Mouse (Mus musculus) liver, adult 2 months (tissue): Measurements from ENCODE around the gene Erbb3. TPM values are rescaled to one million over a fixed set of nuclear protein-coding genes. Genes with fewer than 3 reads are reported as not detected.
"Not testable (repeated sequence)": the region's sequence is repeated elsewhere in the genome, so short reads cannot be mapped to it uniquely, and the experiment has no call there.

Experiments used
- DNase-seq: peaks from one replicate; pipeline ENCODE4 v3.0.0-alpha.2; 2011; ENCODE audit warnings: low read depth, low spot score; ENCODE audit errors: extremely low read depth
- H3K27ac ChIP-seq: fragments of 200-500 bp; replicated peaks from 2 replicates; pipeline ENCODE4 v1.5.1; 2012; ENCODE audit warnings: low read depth, mild to moderate bottlenecking, control low read depth, inconsistent platforms, low read length; ENCODE audit not compliant: insufficient read depth
- H3K27me3 ChIP-seq: fragments of 200-500 bp; 2 replicates; pipeline ENCODE4 v1.6.1; 2012; ENCODE audit warnings: mild to moderate bottlenecking, moderate library complexity, low read length, inconsistent platforms; ENCODE audit not compliant: control insufficient read depth, insufficient read depth
- H3K36me3 ChIP-seq: fragments of 200-500 bp; 2 replicates; pipeline ENCODE4 v1.6.1; 2012; ENCODE audit warnings: low read length, inconsistent platforms; ENCODE audit not compliant: control insufficient read depth, insufficient read depth
- H3K4me1 ChIP-seq: fragments of 200-500 bp; 2 replicates; pipeline ENCODE4 v1.6.1; 2011; ENCODE audit warnings: low read length; ENCODE audit not compliant: control insufficient read depth, insufficient read depth
- H3K4me3 ChIP-seq: fragments of 200-500 bp; 2 replicates; pipeline ENCODE4 v1.5.1; 2011; ENCODE audit warnings: low read depth, mild to moderate bottlenecking, control low read depth, low read length, moderate library complexity; ENCODE audit not compliant: insufficient read depth
- H3K79me2 ChIP-seq: fragments of 200-500 bp; 2 replicates; pipeline ENCODE4 v1.6.1; 2012; ENCODE audit warnings: inconsistent platforms, mild to moderate bottlenecking, low read length, moderate library complexity; ENCODE audit not compliant: control insufficient read depth, insufficient read depth
- H3K9ac ChIP-seq: fragments of 200-500 bp; 2 replicates; pipeline ENCODE4 v1.6.1; 2012; ENCODE audit warnings: low read depth, mild to moderate bottlenecking, control low read depth, inconsistent platforms, low read length
- CTCF ChIP-seq: fragments of 200-500 bp; IDR thresholded peaks from 2 replicates; pipeline ENCODE4 v1.5.1; 2011; ENCODE audit warnings: low read depth, low read length, control low read depth
- POLR2A ChIP-seq: fragments of 200-500 bp; IDR thresholded peaks from 2 replicates; pipeline ENCODE4 v1.6.1; 2011; ENCODE audit warnings: low read length, control low read depth; ENCODE audit not compliant: insufficient read depth; ENCODE audit errors: extremely low read depth
- WGBS: fragments of 180-500 bp; shearing (Covaris S2); methylation state at CpG from one replicate; pipeline ENCODE4 v1.1.7; 2018; 5-methylcytosine and 5-hydroxymethylcytosine counted together
- polyA plus RNA-seq: library from polyadenylated mRNA; depleted of rRNA; stranded (reverse); fragments of >200 nt; gene quantifications from 2 replicates; pipeline ENCODE4 v1.2.3, GENCODE M21; 2012
- total RNA-seq: library from RNA; depleted of rRNA; stranded (reverse); fragments of >200 nt; gene quantifications from 2 replicates; pipeline ENCODE4 v1.2.3, GENCODE M21; 2014

Erbb3 gene
- total and polyA plus RNA-seq, 2 experiments, result 37.9 to 92.9 TPM

DNA sequence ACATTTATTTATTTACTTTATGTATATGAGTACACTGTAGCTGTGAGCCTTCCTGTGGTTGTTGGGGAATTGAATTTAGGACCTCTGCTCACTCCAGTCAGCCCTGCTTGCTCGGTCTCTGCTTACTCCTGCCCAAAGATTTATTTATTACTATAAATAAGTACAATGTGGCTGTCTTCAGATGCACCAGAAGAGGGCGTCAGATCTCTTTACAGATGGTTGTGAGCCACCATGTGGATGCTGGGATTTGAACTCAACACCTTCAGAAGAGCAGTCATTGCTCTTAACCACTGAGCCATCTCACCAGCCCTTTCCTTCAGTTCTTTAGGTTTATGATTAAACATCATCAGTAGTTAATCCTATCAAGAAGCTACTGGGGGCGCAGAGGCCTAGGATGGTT is 25.5 kb upstream of the Erbb3 start:
- H3K9ac ChIP-seq, result no peak overlapping the region
- no peaks in the 10 kb centered on the region for H3K36me3 ChIP-seq
- 62% methylated on average over 3 of the region's 3 CpGs for WGBS
- no peak overlapping the region for H3K4me3 ChIP-seq
- no peaks in the 10 kb centered on the region for H3K79me2 ChIP-seq
- H3K4me1 ChIP-seq, result 0 out of 2 replicates have a peak, but pooled peaks cover 2% of the 10 kb centered on the region
- no peak for DNase-seq
- H3K27me3 ChIP-seq, result no peaks in the 10 kb centered on the region
- no peak overlapping the region for H3K27ac ChIP-seq
- no peak for TF ChIP-seq POLR2A
- 0 out of 2 replicates have a peak, but pooled peaks have one; percentile 7 for TF ChIP-seq CTCF

DNA sequence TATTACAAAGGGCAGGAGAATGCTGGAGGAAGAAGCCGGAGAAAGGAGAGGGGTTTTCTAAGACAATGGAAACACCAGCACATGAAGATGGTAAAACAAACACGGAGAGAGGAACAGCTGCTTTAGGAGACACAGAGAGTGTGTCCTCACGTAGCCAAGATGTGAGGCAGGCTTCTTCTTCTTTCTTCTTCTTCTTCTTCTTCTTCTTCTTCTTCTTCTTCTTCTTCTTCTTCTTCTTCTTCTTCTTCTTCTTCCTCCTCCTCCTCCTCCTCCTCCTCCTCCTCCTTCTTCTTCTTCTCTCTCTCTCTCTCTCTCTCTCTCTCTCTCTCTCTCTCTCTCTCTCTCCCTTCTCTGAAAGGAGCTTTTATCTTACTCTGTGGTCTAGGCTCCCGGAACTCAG is 24.4 kb upstream of the Erbb3 start:
- 73% methylated on average over 4 of the region's 4 CpGs for WGBS

DNA sequence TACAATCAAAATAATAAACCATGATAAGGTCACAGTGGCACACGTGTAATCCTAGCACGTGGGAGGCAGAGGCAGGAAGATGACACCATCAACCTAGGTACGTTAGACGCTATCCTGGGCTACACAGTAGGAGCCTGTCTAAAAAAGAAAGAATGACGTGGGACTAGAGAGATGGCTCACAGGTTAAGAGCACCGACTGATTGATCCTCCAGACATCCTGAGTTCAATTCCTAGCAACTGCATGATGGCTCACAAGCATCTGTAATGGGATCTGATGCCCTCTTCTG is 23.6 kb upstream of the Erbb3 start:
- Histone ChIP-seq H3K27ac (no peak overlapping the region), H3K9ac (no peak overlapping the region), H3K79me2 (no peaks in the 10 kb centered on the region), H3K27me3 (no peaks in the 10 kb centered on the region), H3K4me3 (no peak overlapping the region), H3K4me1 (0 out of 2 replicates have a peak, but pooled peaks cover 2% of the 10 kb centered on the region), H3K36me3 (no peaks in the 10 kb centered on the region)
- no peak for DNase-seq
- TF ChIP-seq CTCF, result no peak
- TF ChIP-seq POLR2A, result no peak
- 39% methylated on average over 6 of the region's 6 CpGs for WGBS

More for the DNA sequence above, 24.4 kb upstream of the Erbb3 start:
- not testable (repeated sequence) for DNase-seq, H3K27me3 ChIP-seq, H3K36me3 ChIP-seq, H3K79me2 ChIP-seq, H3K4me3 ChIP-seq, H3K9ac ChIP-seq, H3K27ac ChIP-seq, H3K4me1 ChIP-seq

DNA sequence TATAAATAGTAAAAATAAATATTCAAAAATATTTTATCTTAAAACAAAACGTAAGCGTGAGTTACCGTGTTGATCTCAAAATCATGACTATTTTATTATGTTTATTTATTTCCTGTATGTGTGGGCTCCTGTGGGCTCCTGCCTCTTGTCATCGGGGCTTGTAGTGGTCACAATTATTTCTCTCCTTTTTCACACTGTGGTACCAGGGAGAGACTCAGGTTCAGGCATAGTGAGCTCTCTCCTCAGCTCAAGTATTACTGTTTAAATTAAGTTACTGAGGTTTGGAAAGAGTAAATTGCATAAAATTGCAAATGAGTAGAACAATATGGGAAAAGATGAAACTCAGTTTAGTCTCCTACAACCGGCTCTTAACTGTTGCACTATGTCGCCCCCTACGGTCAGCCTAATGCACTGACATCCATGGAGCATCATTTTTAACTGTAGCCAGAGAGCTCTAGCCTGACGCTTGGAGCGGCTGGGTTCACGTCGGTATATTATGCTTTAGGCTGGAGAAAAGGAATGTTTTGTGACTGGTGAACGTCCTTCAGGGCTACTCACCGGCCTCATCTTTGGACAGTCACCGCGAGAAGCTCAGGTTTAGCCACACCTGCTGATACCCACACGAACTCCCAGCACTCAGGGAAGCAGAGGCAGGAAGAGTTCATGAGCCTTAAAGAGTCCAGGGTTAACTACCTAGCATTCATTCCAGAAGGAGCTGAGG is 23.1 kb upstream of the Erbb3 start:
- Histone ChIP-seq H3K27me3 (no peaks in the 10 kb centered on the region), H3K4me1 (0 out of 2 replicates have a peak, but pooled peaks cover 2% of the 10 kb centered on the region), H3K4me3 (no peak overlapping the region), H3K27ac (no peak overlapping the region), H3K79me2 (no peaks in the 10 kb centered on the region), H3K9ac (no peak overlapping the region), H3K36me3 (no peaks in the 10 kb centered on the region)
- peak; percentile 67 for DNase-seq
- WGBS, result 12% methylated on average over 16 of the region's 16 CpGs
- TF ChIP-seq CTCF (peak; percentile 80), POLR2A (no peak)

DNA sequence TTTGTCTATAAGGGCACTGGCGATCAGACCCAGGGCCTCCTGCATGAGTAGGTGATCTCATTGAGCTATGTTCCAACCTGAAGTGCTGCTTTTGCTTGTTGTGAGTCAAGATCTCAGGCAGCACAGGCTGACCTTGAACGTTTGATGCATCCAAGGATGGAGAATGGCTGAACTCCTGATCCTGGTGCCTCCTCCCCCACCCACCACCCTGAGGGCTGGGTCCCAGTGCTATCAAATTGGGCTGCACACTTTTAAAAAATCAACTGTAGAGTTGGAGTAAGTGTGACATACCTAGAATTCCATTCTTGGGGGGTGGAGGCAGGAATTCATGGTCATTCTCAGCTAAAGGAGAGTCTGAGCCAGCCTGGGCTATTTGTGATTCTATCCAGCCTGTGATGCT is 17.0 kb upstream of the Erbb3 start:
- H3K36me3 ChIP-seq, result no peaks in the 10 kb centered on the region
- DNase-seq, result no peak
- H3K9ac ChIP-seq, result no peak overlapping the region
- WGBS, result 64% methylated on average over 2 of the region's 2 CpGs
- no peaks in the 10 kb centered on the region for H3K79me2 ChIP-seq
- no peaks in the 10 kb centered on the region for H3K27me3 ChIP-seq
- no peak overlapping the region for H3K4me3 ChIP-seq
- TF ChIP-seq CTCF, result no peak
- no peak for TF ChIP-seq POLR2A
- no peak overlapping the region for H3K27ac ChIP-seq
- H3K4me1 ChIP-seq, result peaks cover 3% of the 10 kb centered on the region; the same call in 1 of the 2 replicates

DNA sequence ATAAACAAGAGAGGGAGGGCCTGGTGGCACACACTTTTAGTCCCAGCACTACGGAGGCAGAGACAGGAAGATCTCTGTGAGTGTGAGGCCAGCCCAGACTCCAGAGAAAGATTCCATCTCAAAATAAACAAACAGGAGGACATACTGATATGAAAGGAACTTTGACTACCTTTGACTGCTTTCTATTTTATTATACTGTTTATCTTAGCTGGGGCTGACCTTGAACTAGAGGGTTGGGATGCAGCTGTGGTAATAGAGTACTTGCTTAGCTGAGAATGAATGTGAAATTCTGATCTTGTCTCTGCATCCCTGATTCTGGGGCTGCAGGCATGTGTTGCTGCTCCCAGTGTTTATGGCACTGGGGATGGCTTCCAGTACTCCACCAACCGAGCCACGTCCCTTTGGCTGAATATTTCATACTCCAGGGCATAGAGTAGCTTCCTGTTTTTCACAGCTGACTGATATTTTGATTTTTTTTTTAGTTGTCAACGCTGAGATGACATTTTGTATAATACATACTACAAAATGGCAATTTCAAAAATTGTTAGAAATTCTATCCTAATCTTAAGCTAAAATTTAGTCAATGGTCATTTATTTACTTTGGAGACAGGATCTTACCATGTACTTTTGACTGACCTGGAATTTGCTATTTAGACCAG is 13.1 kb upstream of the Erbb3 start:
- no peak for TF ChIP-seq CTCF
- no peaks in the 10 kb centered on the region for H3K36me3 ChIP-seq
- no peak overlapping the region for H3K4me3 ChIP-seq
- H3K27me3 ChIP-seq, result no peaks in the 10 kb centered on the region
- no peak overlapping the region for H3K9ac ChIP-seq
- WGBS, result 20% methylated on average over 4 of the region's 4 CpGs
- no peaks in the 10 kb centered on the region for H3K79me2 ChIP-seq
- peak; percentile 88 for DNase-seq
- peaks cover 19% of the 10 kb centered on the region for H3K4me1 ChIP-seq
- peak overlapping the region; percentile 71 for H3K27ac ChIP-seq
